Mouse (Mus musculus) layer of hippocampus, adult 2 months (tissue): Measurements from ENCODE around the gene Ccdc13. TPM values are rescaled to one million over a fixed set of nuclear protein-coding genes. Genes with fewer than 3 reads are reported as not detected.

Source experiments
- DNase-seq, 2 experiments: peaks; one replicate each; pipeline ENCODE4 v3.0.0; 2022; ENCODE audit warnings: low spot score in 2 of 2
- H3K27ac ChIP-seq: fragments of 200-600 bp; 2 replicates; pipeline ENCODE4 v1.8.1; 2022
- H3K4me3 ChIP-seq: fragments of 200-600 bp; 2 replicates; pipeline ENCODE4 v1.8.1; 2022; ENCODE audit warnings: mild to moderate bottlenecking
- CTCF ChIP-seq: fragments of 200-600 bp; conservative IDR thresholded peaks from 2 replicates; pipeline ENCODE4 v1.8.1; 2022; ENCODE audit warnings: antibody characterized with exemption, mild to moderate bottlenecking, moderate library complexity
- total RNA-seq, 2 experiments: library from RNA; stranded (reverse); gene quantifications; 2 replicates each; pipeline ENCODE4 v1.2.3; 2021

The Ccdc13 gene
- total RNA-seq, 2 experiments from 2014 or later = 7.8 to 10.0 TPM

DNA sequence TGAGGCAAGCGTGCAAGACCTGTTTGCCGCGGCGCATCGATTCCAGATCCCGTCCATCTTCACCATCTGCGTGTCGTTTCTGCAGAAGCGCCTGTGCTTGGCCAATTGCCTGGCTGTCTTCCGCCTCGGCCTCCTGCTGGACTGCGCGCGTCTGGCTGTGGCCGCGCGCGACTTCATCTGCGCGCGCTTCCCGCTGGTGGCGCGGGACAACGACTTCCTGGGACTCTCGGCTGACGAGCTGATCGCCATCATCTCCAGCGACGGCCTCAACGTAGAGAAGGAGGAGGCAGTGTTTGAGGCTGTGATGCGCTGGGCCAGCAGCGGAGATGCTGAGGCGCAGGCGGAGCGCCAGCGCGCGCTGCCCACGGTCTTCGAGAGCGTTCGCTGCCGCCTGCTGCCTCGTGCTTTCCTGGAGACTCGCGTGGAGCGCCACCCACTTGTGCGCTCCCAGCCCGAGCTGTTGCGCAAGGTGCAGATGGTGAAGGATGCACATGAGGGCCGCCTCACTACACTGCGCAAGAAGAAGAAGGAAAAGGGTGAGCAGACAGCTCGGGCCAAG is 61.1 kb downstream of the Ccdc13 start:
- peak; percentile 35; the same call in 1 of the 2 replicates for TF ChIP-seq CTCF
- peak overlapping the region; percentile 85 for H3K27ac ChIP-seq
- peak; percentile 75 to 80 for DNase-seq
- H3K4me3 ChIP-seq = peak overlapping the region; percentile 46

DNA sequence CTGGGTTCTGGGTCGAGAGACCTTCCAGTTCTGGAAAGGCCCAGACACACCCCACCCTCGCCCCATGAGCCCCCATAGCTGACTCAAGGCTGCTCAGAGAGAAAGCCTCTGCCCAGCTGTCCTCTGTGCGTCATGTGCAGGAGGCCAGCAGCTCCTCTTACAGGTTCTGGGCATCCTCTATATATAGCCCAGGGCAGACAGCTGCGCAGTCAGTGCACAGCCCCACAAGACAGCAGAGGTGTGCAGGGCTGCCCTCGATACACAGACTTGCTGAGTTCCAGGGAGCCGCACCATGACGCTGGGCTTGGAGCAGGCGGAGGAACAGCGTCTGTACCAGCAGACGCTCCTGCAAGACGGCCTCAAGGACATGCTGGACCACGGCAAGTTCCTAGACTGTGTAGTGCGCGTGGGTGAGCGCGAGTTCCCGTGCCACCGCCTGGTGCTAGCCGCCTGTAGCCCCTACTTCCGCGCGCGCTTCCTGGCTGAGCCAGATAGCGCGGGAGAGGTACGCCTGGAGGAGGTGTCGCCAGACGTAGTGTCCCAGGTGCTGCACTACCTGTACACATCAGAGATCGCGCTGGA is 61.7 kb downstream of the Ccdc13 start, which contains the start of gene Klhl40:
Klhl40 (plus strand) TSS at position 124 of the 582 bp plus-strand sequence.
- H3K27ac ChIP-seq = peak within 1 kb of the TSS; percentile 85
- H3K4me3 ChIP-seq = peak within 1 kb of the TSS; percentile 46
- peak in 1 of 2 experiments; percentile 47 for DNase-seq
- no peak for TF ChIP-seq CTCF

DNA sequence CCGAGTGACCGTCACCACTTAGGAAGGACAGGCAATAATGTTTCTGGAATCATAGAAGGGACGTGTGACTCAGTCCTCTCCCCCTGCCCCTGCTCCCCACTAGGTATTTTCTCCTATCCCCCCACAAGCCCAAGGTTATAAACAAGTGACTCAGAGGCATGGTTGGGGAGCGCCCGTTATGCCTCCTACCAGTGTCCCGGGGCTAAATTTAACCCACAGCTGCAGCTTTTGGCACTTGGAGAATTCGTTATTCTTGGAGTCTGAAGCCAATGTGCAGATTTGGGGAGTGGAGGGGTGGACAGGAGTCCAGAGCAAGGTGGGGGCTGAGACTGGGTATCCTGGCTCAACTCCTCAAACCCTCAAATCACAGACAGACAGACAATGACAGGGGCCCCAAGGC is 62.8 kb downstream of the Ccdc13 start:
- Histone ChIP-seq H3K27ac (peak overlapping the region; percentile 85), H3K4me3 (no peak overlapping the region)
- TF ChIP-seq CTCF = no peak
- no peak for DNase-seq

DNA sequence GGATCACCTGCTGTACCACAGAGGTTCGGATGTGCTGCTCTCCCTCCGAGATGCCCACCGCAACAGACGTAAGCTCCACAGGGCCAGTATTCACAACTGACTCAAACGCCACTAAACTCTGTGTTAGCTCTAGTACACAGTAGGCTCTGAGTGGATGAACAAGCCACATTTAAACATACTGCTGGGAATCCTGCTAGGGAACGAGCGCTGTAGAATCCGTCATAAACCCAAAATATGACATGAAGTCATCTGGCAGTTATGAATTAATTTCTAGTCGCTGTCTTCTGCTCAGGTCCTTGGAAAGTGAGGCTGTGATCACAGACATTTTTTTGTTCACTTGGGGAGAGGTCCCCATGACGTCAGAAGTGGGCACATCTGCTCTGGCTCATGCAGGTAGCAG is 63.3 kb downstream of the Ccdc13 start:
- H3K27ac ChIP-seq = peak overlapping the region; percentile 64

GRCm38 (mm10) chr9:121772412-121772811 is 66.8 kb downstream of the Ccdc13 start:
- no peak for DNase-seq
- Histone ChIP-seq H3K27ac (no peak overlapping the region), H3K4me3 (no peak overlapping the region)
- no peak for TF ChIP-seq CTCF

More for the DNA sequence above, 63.3 kb downstream of the Ccdc13 start:
- no peak for DNase-seq
- no peak overlapping the region for H3K4me3 ChIP-seq
- TF ChIP-seq CTCF = no peak

DNA sequence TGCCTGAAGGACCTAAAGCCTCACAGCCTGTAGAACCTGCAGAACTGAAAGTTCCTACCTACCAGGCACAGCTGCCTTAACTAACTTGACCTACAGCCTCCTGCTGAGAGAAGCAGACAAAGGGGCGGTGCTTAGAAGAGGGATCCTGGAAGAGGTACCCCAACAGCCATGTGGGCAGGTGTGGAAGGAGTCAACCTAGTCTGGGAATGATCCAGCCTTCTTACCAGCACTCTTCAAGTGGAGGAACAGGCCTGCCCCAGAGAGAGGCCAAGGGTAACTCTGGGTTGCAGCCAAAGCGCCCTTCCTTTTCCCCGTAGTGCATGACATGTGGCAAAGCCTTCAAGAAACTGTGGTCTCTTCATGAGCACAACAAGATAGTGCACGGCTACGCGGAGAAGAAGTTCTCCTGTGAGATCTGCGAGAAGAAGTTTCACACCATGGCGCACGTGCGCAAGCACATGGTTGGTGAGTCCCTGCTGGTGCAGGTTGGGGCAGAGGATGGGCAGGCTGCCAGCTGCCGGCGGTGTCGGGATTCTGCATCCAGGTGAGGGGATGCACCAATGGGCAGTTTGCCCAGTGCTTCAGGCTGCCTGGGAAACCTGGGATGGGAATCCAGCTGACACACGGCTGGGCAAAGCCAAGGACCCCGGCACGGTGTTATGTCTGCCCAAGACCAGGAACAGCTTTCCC is 74.0 kb downstream of the Ccdc13 start:
- no peak overlapping the region; the same call in 1 of the 2 replicates for H3K27ac ChIP-seq
- no peak for DNase-seq
- TF ChIP-seq CTCF = no peak
- no peak overlapping the region for H3K4me3 ChIP-seq

DNA sequence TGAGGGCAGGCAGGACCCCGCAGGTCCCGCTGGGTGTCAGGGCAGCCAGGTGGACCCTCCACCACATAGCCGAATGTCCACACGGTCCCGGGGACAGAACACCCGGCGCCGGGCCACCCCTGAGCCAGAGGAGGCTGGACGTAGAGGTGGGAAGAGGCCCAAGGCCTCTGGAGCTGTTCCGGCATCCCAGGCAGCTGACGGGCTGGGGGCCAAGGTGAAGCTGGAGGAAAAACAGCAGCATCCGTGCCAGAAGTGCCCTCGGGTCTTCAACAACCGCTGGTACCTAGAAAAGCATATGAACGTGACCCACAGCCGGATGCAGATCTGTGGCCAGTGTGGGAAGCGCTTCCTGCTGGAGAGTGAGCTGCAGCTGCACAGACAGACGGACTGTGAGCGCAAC is 75.5 kb downstream of the Ccdc13 start:
- no peak for DNase-seq
- no peak overlapping the region for H3K4me3 ChIP-seq
- peak overlapping the region; percentile 32; the same call in 1 of the 2 replicates for H3K27ac ChIP-seq
- no peak for TF ChIP-seq CTCF

GRCm38 (mm10) chr9:121762761-121763160 is 76.5 kb downstream of the Ccdc13 start:
- no peak for TF ChIP-seq CTCF
- DNase-seq = no peak
- Histone ChIP-seq H3K4me3 (no peak overlapping the region), H3K27ac (peak overlapping the region; percentile 32; the same call in 1 of the 2 replicates)

GRCm38 (mm10) chr9:121762248-121762647 is 77.0 kb downstream of the Ccdc13 start:
- no peak overlapping the region; the same call in 1 of the 2 replicates for H3K4me3 ChIP-seq
- no peak for TF ChIP-seq CTCF
- peak overlapping the region; percentile 98; the same call in 1 of the 2 replicates for H3K27ac ChIP-seq
- no peak for DNase-seq

DNA sequence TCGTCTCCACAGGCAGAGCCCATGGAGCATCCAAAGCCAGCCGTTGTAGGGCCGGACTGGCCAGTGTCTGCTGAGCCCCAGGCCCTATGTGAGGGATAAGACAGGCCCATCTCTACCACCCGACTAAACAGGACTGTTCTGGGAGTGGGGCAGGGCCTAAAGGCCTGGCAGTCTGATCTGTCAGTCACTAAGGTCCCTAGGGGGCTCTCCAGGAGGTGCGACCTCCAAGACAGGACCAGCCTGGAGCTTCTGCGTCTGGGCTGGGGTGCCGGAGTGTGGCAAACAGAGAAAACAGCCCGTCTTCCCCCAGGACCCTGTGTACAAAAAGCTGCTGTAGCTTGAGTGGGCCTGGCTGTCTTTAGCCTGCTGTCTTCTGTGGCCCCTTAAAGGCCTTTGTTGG is 77.5 kb downstream of the Ccdc13 start:
- DNase-seq = no peak
- Histone ChIP-seq H3K27ac (peak overlapping the region; percentile 98; the same call in 1 of the 2 replicates), H3K4me3 (peak overlapping the region; percentile 82; the same call in 1 of the 2 replicates)
- TF ChIP-seq CTCF = no peak

DNA sequence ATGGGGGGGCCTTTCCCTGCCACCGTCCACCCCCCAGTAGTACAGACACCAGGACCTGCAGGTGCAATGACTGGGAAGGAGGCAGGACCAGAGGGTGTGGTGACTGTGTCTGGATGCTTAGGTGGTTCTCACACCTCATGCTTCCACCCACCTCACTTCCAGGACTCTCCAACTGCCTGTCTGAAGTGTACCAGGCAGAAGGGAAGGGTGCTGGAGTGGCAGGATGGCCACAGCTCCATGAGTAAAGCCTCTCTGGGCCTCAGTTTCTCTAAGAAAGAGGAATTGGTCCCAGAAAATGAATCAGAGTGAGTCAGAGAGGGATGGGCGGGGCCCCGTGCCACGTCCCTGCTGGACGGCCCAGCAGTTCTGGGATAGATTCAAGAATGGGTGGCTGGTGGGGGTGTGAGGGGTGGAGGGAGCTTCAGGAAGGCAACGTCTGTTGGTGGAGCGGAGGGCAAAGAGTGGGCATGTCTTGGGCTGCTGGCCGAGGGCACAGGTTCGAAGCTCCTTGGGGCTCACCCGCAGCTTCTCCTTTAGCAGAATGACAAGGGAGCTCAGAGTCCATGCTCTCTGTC is 78.1 kb downstream of the Ccdc13 start:
- Histone ChIP-seq H3K4me3 (peak overlapping the region; percentile 82), H3K27ac (peak overlapping the region; percentile 98)
- DNase-seq = no peak
- TF ChIP-seq CTCF = no peak

DNA sequence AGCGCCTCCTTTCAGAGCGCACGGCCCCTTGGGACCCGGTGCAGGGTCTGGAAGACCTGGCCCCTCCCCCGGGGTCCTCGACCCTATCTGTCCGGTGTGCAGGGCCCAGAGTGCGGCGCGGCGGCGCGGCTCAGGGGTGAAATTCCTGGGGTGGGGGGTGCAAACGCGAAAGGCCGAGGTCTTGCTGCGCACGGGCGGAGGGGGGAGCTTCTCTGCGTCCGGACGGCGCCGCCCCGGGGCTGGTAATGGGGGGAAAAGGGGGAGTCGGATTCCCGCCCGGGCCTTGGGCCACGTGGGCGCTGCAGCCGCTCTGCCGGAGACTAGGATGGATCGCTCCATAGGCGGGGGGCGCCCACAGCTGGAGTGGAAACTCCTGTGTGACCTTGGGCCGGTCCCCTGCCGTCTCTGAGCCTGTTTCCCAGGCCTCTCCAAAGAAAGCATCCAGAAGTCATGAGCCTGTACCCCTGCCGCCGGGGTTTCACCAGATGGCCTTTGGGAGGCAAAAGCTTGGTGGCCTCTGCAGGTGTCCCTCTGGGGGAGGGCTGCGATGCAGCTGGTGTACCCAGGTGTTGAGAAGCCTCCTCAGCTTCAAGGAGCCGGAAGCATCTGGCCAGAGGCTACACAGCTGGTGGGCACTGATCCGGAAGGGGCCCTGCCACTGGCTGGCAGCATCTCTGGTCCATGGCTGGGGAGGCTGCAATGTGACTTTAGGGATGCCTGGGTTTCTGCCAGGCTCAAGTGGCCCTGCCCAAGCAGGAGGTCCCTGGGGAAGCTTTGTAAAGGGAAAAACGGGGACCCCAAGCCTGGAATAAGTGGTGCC is 78.8 kb downstream of the Ccdc13 start:
- no peak for TF ChIP-seq CTCF
- peak overlapping the region; percentile 82 for H3K4me3 ChIP-seq
- peak in 1 of 2 experiments; percentile 52 for DNase-seq
- peak overlapping the region; percentile 98 for H3K27ac ChIP-seq
